Mouse (Mus musculus) lung, adult 2 months (tissue): ENCODE results near the gene Lad1.

Source experiments
- CTCF ChIP-seq: fragments of 200-500 bp; IDR thresholded peaks from 2 replicates; pipeline ENCODE4 v1.5.1; 2011; ENCODE audit warnings: mild to moderate bottlenecking, low read length, control low read depth; ENCODE audit not compliant: insufficient read depth
- POLR2A ChIP-seq: fragments of 200-500 bp; IDR thresholded peaks from 2 replicates; pipeline ENCODE4 v1.6.1; 2011; ENCODE audit warnings: low read depth, mild to moderate bottlenecking, control low read depth, low read length, borderline replicate concordance; ENCODE audit errors: extremely low read depth

DNA sequence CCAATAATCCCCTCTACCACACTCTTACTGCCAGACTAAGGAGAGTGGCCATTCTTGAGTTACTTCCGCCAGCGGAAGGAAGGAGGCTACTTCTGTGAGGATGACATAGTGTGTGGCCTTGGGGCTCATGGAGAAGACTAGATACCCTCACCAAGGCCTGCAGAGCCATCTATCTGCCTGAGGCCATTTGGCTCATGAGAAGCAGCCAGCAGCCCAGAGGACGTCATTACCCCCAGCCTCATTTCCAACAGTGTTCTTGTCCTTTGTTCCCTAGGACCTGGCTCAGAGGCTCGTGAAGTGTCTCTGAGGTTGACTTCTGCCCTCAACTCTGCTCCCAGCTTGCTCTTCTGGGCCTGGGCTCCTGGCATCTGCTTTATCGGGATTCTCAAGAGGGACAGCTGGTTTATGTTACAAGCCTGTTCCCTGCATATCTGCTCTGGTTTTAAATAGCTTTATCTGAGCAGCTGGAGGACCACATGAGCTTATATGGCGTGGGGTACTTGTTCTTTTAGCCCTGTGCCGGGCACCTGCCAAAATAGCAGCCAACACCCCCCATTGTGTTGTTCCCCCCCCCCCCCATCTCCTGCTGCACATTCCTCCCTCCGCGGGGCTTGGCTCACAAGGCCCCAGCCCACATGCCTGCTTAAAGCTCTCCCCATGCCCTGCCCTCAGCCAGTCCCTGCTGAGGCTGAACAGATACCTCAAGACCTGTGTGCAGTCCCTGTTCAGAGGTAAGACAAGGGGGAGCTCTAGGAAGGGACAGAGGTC, 17.5 kb downstream of the Lad1 start, which contains the start of gene Tnnt2:
- no peak for TF ChIP-seq POLR2A
- no peak for TF ChIP-seq CTCF
